Mouse (Mus musculus) E14TG2a.4 (cell line): ENCODE data around the gene Ceacam20.

Experiments used
- CTCF ChIP-seq: conservative IDR thresholded peaks from 2 replicates; pipeline ENCODE4 v1.5.1; 2014; ENCODE audit warnings: low read length
- NANOG ChIP-seq: IDR thresholded peaks from 2 replicates; pipeline ENCODE4 v1.6.1; 2014; ENCODE audit warnings: borderline replicate concordance, low read length, mixed read lengths
- POU5F1 ChIP-seq: IDR thresholded peaks from 2 replicates; pipeline ENCODE4 v1.6.1; 2014; ENCODE audit warnings: low read length, borderline replicate concordance

DNA sequence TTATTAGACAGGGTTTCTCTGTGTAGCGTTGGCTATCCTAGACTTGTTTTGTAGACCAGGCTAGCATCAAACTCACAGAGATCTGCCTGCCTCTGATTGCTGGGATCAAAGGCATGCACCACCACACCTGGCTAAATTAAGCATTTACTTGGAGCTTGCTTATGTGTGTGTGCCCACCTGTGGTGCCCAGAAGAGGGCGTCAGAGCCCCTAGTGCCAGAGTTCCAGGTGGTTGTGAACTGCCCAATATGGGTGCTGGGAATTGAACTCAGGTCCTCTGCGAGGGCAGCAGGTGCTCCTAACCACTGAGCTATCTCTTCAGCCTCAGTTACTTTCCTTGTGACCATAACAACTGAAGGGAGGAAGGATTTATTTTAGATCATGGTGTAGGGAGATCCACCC, 3.9 kb downstream of the Ceacam20 start:
- no peak for TF ChIP-seq CTCF
- no peak for TF ChIP-seq POU5F1
- TF ChIP-seq NANOG, result no peak
